Mouse (Mus musculus) heart, adult 18-20 months (tissue): ENCODE measurements around the gene Pkhd1. TPM values are rescaled to one million over a fixed set of nuclear protein-coding genes. Genes with fewer than 3 reads are reported as not detected.
A peak's percentile ranks its signal among the peaks of the same experiment; 100 is the strongest.

Experiments
- DNase-seq, 2 experiments: peaks; one replicate each; pipeline ENCODE4 v3.0.0; 2021 to 2022; ENCODE audit warnings: mixed read lengths in 1 of 2
- long read RNA-seq, 2 experiments: library from polyadenylated mRNA; stranded (forward); transcript quantifications; one replicate each; pipeline ENCODE4 v2.0.0; 2021
- total RNA-seq, 2 experiments: library from RNA; stranded (reverse); gene quantifications; 2 replicates each; pipeline ENCODE4 v1.2.3; 2021

Gene Pkhd1
- total RNA-seq: not detected
- long read RNA-seq, experiment 1: 0 reads
- long read RNA-seq, experiment 2: 0 reads

- DNase-seq: no peak
These were observed at the start of gene Pkhd1 for GRCm38 (mm10) chr1:20617849-20618530. Gene Pkhd1, minus strand, starts transcription at chr1:20618064.

GRCm38 (mm10) chr1:20667567-20667966 is 49.7 kb upstream of the Pkhd1 start:
- no peak for DNase-seq

- no peak for DNase-seq
These were observed 48.4 kb upstream of the Pkhd1 start for GRCm38 (mm10) chr1:20666233-20666632.

- no peak for DNase-seq
These were observed 37.2 kb upstream of the Pkhd1 start for GRCm38 (mm10) chr1:20655085-20655484.

GRCm38 (mm10) chr1:20653513-20654506 is 35.9 kb upstream of the Pkhd1 start:
- DNase-seq: no peak

- DNase-seq: no peak
These were observed 17.0 kb upstream of the Pkhd1 start for GRCm38 (mm10) chr1:20634856-20635255.

GRCm38 (mm10) chr1:20633276-20633869 is 15.5 kb upstream of the Pkhd1 start:
- no peak for DNase-seq

- no peak for DNase-seq
These were observed 6.7 kb upstream of the Pkhd1 start for GRCm38 (mm10) chr1:20624564-20624963.

- no peak for DNase-seq
These were observed 5.5 kb upstream of the Pkhd1 start for GRCm38 (mm10) chr1:20623375-20623774.

GRCm38 (mm10) chr1:20620611-20621010 is 2.7 kb upstream of the Pkhd1 start:
- no peak for DNase-seq

- no peak for DNase-seq
These were observed 1.5 kb upstream of the Pkhd1 start for GRCm38 (mm10) chr1:20619363-20619762.

GRCm38 (mm10) chr1:20612643-20613042 is 5.2 kb downstream of the Pkhd1 start:
- DNase-seq: peak; percentile 1 to 24

GRCm38 (mm10) chr1:20605489-20605888 is 12.4 kb downstream of the Pkhd1 start:
- DNase-seq: no peak

- DNase-seq: no peak
These were observed 27.4 kb downstream of the Pkhd1 start for GRCm38 (mm10) chr1:20590488-20590887.

- DNase-seq: no peak
These were observed 46.4 kb downstream of the Pkhd1 start for GRCm38 (mm10) chr1:20571469-20571868.

- DNase-seq: no peak
These were observed 48.4 kb downstream of the Pkhd1 start for GRCm38 (mm10) chr1:20569430-20569829.

GRCm38 (mm10) chr1:20558443-20558842 is 59.4 kb downstream of the Pkhd1 start:
- no peak for DNase-seq

GRCm38 (mm10) chr1:20554398-20554797 is 63.5 kb downstream of the Pkhd1 start:
- peak; percentile 10 to 15 for DNase-seq

GRCm38 (mm10) chr1:20551334-20551733 is 66.5 kb downstream of the Pkhd1 start:
- no peak for DNase-seq

GRCm38 (mm10) chr1:20544526-20544925 is 73.3 kb downstream of the Pkhd1 start:
- DNase-seq: no peak

- DNase-seq: peak in 1 of 2 experiments; percentile 48
These were observed 104.3 kb downstream of the Pkhd1 start for GRCm38 (mm10) chr1:20513364-20514084.

- DNase-seq: no peak
These were observed 118.9 kb downstream of the Pkhd1 start for GRCm38 (mm10) chr1:20498965-20499364.
